Mouse (Mus musculus) liver, adult 2 months (tissue): ENCODE results near the gene Nxph3. TPM values are rescaled to one million over a fixed set of nuclear protein-coding genes. Genes with fewer than 3 reads are reported as not detected.

Experiments used
- DNase-seq: peaks from one replicate; pipeline ENCODE4 v3.0.0-alpha.2; 2011; ENCODE audit warnings: low read depth, low spot score; ENCODE audit errors: extremely low read depth
- H3K27ac ChIP-seq: fragments of 200-500 bp; replicated peaks from 2 replicates; pipeline ENCODE4 v1.5.1; 2012; ENCODE audit warnings: low read depth, mild to moderate bottlenecking, control low read depth, inconsistent platforms, low read length; ENCODE audit not compliant: insufficient read depth
- H3K27me3 ChIP-seq: fragments of 200-500 bp; 2 replicates; pipeline ENCODE4 v1.6.1; 2012; ENCODE audit warnings: mild to moderate bottlenecking, moderate library complexity, low read length, inconsistent platforms; ENCODE audit not compliant: control insufficient read depth, insufficient read depth
- H3K36me3 ChIP-seq: fragments of 200-500 bp; 2 replicates; pipeline ENCODE4 v1.6.1; 2012; ENCODE audit warnings: low read length, inconsistent platforms; ENCODE audit not compliant: control insufficient read depth, insufficient read depth
- H3K4me1 ChIP-seq: fragments of 200-500 bp; 2 replicates; pipeline ENCODE4 v1.6.1; 2011; ENCODE audit warnings: low read length; ENCODE audit not compliant: control insufficient read depth, insufficient read depth
- H3K4me3 ChIP-seq: fragments of 200-500 bp; 2 replicates; pipeline ENCODE4 v1.5.1; 2011; ENCODE audit warnings: low read depth, mild to moderate bottlenecking, control low read depth, low read length, moderate library complexity; ENCODE audit not compliant: insufficient read depth
- H3K79me2 ChIP-seq: fragments of 200-500 bp; 2 replicates; pipeline ENCODE4 v1.6.1; 2012; ENCODE audit warnings: inconsistent platforms, mild to moderate bottlenecking, low read length, moderate library complexity; ENCODE audit not compliant: control insufficient read depth, insufficient read depth
- H3K9ac ChIP-seq: fragments of 200-500 bp; 2 replicates; pipeline ENCODE4 v1.6.1; 2012; ENCODE audit warnings: low read depth, mild to moderate bottlenecking, control low read depth, inconsistent platforms, low read length
- CTCF ChIP-seq: fragments of 200-500 bp; IDR thresholded peaks from 2 replicates; pipeline ENCODE4 v1.5.1; 2011; ENCODE audit warnings: low read depth, low read length, control low read depth
- POLR2A ChIP-seq: fragments of 200-500 bp; IDR thresholded peaks from 2 replicates; pipeline ENCODE4 v1.6.1; 2011; ENCODE audit warnings: low read length, control low read depth; ENCODE audit not compliant: insufficient read depth; ENCODE audit errors: extremely low read depth
- WGBS: fragments of 180-500 bp; shearing (Covaris S2); methylation state at CpG from one replicate; pipeline ENCODE4 v1.1.7; 2018; 5-methylcytosine and 5-hydroxymethylcytosine counted together
- polyA plus RNA-seq: library from polyadenylated mRNA; depleted of rRNA; stranded (reverse); fragments of >200 nt; gene quantifications from 2 replicates; pipeline ENCODE4 v1.2.3, GENCODE M21; 2012
- total RNA-seq: library from RNA; depleted of rRNA; stranded (reverse); fragments of >200 nt; gene quantifications from 2 replicates; pipeline ENCODE4 v1.2.3, GENCODE M21; 2014

Nxph3 gene
- total and polyA plus RNA-seq, 2 experiments: 0.05 TPM; not detected in 1

DNA sequence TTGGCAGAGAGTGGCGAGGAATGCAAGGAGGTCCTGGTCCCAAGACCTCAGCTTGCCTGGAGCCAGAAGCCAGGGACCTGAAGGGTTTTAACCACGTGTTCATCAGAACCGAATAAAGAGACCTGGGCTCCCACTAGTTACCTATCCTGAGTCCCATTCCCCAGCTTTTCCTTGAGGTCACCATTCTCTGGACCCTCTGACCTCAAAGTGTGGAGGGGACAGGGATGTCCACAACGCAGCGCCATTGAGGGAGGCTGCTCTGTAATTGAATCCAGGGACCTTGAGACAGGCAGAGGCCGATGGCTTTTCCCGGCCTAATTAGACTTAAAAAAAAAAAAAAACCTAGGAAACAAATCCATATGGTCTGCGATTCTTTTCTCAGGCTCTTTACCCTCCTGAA is 40.9 kb upstream of the Nxph3 start:
- TF ChIP-seq CTCF (no peak), POLR2A (no peak)
- 79% methylated on average over 8 of the region's 8 CpGs for WGBS
- no peaks in the 10 kb centered on the region for H3K79me2 ChIP-seq
- no peaks in the 10 kb centered on the region for H3K4me1 ChIP-seq
- H3K27me3 ChIP-seq: no peaks in the 10 kb centered on the region
- no peak overlapping the region for H3K4me3 ChIP-seq
- DNase-seq: no peak
- H3K27ac ChIP-seq: no peak overlapping the region
- no peaks in the 10 kb centered on the region for H3K36me3 ChIP-seq
- no peak overlapping the region for H3K9ac ChIP-seq

- Histone ChIP-seq H3K79me2 (no peaks in the 10 kb centered on the region), H3K9ac (no peak overlapping the region), H3K4me3 (no peak overlapping the region), H3K27me3 (no peaks in the 10 kb centered on the region; the same call in 1 of the 2 replicates), H3K4me1 (no peaks in the 10 kb centered on the region), H3K36me3 (no peaks in the 10 kb centered on the region), H3K27ac (no peak overlapping the region)
- 89% methylated on average over 12 of the region's 12 CpGs for WGBS
- peak; percentile 9 for DNase-seq
- TF ChIP-seq POLR2A (no peak), CTCF (no peak)
These were observed 36.1 kb upstream of the Nxph3 start for GRCm38 (mm10) chr11:95550301-95551021.

GRCm38 (mm10) chr11:95546021-95546782 is 31.8 kb upstream of the Nxph3 start:
- Histone ChIP-seq H3K79me2 (no peaks in the 10 kb centered on the region), H3K27me3 (no peaks in the 10 kb centered on the region; the same call in 1 of the 2 replicates), H3K27ac (no peak overlapping the region), H3K9ac (no peak overlapping the region), H3K4me3 (no peak overlapping the region), H3K36me3 (no peaks in the 10 kb centered on the region), H3K4me1 (no peaks in the 10 kb centered on the region)
- no peak for DNase-seq
- TF ChIP-seq CTCF: no peak
- TF ChIP-seq POLR2A: no peak
- WGBS: 81% methylated on average over 10 of the region's 10 CpGs

GRCm38 (mm10) chr11:95544546-95545327 is 30.4 kb upstream of the Nxph3 start:
- H3K4me1 ChIP-seq: no peaks in the 10 kb centered on the region
- no peaks in the 10 kb centered on the region for H3K79me2 ChIP-seq
- H3K27ac ChIP-seq: no peak overlapping the region
- no peaks in the 10 kb centered on the region; the same call in 1 of the 2 replicates for H3K27me3 ChIP-seq
- no peak overlapping the region for H3K4me3 ChIP-seq
- no peak overlapping the region for H3K9ac ChIP-seq
- WGBS: 73% methylated on average over 8 of the region's 8 CpGs
- H3K36me3 ChIP-seq: no peaks in the 10 kb centered on the region
- no peak for TF ChIP-seq CTCF
- TF ChIP-seq POLR2A: no peak
- no peak for DNase-seq

DNA sequence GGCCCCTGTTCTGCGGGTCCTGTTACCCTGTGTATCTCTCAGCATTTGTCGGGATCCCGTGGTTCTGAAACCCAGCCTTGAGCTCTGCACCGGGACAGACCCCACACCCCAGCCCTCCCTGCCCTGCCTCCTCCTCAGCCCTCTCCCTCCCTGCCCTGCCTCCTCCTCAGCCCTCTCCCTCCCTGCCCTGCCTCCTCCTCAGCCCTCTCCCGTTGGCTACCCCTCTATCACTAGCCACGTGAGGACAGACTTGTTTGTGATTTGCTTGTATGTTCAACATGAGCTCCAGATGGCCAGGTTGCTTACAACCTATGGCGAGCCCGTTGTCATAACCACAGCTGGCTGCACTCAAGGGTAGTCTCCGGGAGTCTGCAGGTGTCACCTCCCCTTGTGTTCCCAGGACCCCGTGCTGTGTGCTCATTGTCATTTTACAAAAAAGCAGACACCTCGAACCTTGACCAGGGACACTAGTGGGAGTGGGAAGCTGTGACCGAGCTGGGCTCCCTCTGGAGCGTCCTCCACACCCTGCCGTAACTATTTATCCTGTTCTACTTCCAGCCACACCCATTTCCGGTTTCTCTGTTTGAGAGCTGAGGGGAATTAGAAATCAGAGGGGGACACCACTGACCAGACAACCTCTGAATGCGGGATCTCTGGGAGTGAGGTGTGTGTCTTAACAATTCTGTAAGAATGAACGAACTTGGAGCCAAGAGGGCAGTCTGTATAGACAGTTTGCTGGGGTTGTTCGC is 26.4 kb upstream of the Nxph3 start:
- Histone ChIP-seq H3K4me1 (no peaks in the 10 kb centered on the region), H3K27ac (no peak overlapping the region), H3K27me3 (no peaks in the 10 kb centered on the region), H3K79me2 (no peaks in the 10 kb centered on the region), H3K36me3 (no peaks in the 10 kb centered on the region), H3K4me3 (no peak overlapping the region), H3K9ac (no peak overlapping the region)
- WGBS: 29% methylated on average over 18 of the region's 18 CpGs
- no peak for DNase-seq
- TF ChIP-seq CTCF (no peak), POLR2A (no peak)
